Mouse (Mus musculus): ENCODE measurements around the gene Nebl. TPM values are rescaled to one million over a fixed set of nuclear protein-coding genes. Genes with fewer than 3 reads are reported as not detected.
"Not testable (repeated sequence)": the region's sequence is repeated elsewhere in the genome, so short reads cannot be mapped to it uniquely, and the experiment has no call there.

Nebl gene
- total RNA-seq, 2 experiments from 2014 or later = 8.2 to 8.5 TPM

GRCm38 (mm10) chr2:17396235-17396634, 335.0 kb downstream of the Nebl start:
- DNase-seq = no peak

GRCm38 (mm10) chr2:17391389-17391788, 339.9 kb downstream of the Nebl start:
- DNase-seq = no peak

- no peak for DNase-seq
These were observed 340.6 kb downstream of the Nebl start for GRCm38 (mm10) chr2:17390513-17391200.

- no peak for DNase-seq
These were observed 341.4 kb downstream of the Nebl start for GRCm38 (mm10) chr2:17389886-17390285.

- DNase-seq = no peak
These were observed 341.9 kb downstream of the Nebl start for GRCm38 (mm10) chr2:17389379-17389778.

- no peak for DNase-seq
These were observed 349.0 kb downstream of the Nebl start for GRCm38 (mm10) chr2:17382227-17382626.

- no peak for DNase-seq
These were observed 355.3 kb downstream of the Nebl start for GRCm38 (mm10) chr2:17375916-17376315.

GRCm38 (mm10) chr2:17365671-17366070, 365.6 kb downstream of the Nebl start:
- no peak for DNase-seq

GRCm38 (mm10) chr2:17364971-17365548, 366.2 kb downstream of the Nebl start:
- DNase-seq = no peak

GRCm38 (mm10) chr2:17363337-17364216, 367.7 kb downstream of the Nebl start:
- no peak for DNase-seq

GRCm38 (mm10) chr2:17362181-17362580, 369.1 kb downstream of the Nebl start:
- DNase-seq = no peak

GRCm38 (mm10) chr2:17344643-17345042, 386.6 kb downstream of the Nebl start:
- no peak for DNase-seq

GRCm38 (mm10) chr2:17335451-17335850, 395.8 kb downstream of the Nebl start:
- peak; percentile 40 to 49 for DNase-seq

- DNase-seq = no peak
These were observed 404.7 kb downstream of the Nebl start for GRCm38 (mm10) chr2:17326590-17326989.

- DNase-seq = no peak
These were observed 414.4 kb downstream of the Nebl start for GRCm38 (mm10) chr2:17316850-17317249.

- no peak for DNase-seq
These were observed 429.9 kb downstream of the Nebl start for GRCm38 (mm10) chr2:17301379-17301778.

GRCm38 (mm10) chr2:17297496-17297895, 433.8 kb downstream of the Nebl start:
- no peak for DNase-seq

GRCm38 (mm10) chr2:17295257-17295656, 436.0 kb downstream of the Nebl start:
- not testable (repeated sequence) for DNase-seq

Small RNA genes lying within 50 kb of the gene (microRNA-seq; reads per million reads assigned to microRNA genes)
- gene Mir6419 = not detected

Data from adrenal gland, postnatal 36 days (tissue).